Mouse (Mus musculus): ENCODE data around the gene Elmo3. TPM values are rescaled to one million over a fixed set of nuclear protein-coding genes. Genes with fewer than 3 reads are reported as not detected.

Gene Elmo3
- total RNA-seq (2023): 0.68 and 0.98 TPM in 2 replicates

DNA sequence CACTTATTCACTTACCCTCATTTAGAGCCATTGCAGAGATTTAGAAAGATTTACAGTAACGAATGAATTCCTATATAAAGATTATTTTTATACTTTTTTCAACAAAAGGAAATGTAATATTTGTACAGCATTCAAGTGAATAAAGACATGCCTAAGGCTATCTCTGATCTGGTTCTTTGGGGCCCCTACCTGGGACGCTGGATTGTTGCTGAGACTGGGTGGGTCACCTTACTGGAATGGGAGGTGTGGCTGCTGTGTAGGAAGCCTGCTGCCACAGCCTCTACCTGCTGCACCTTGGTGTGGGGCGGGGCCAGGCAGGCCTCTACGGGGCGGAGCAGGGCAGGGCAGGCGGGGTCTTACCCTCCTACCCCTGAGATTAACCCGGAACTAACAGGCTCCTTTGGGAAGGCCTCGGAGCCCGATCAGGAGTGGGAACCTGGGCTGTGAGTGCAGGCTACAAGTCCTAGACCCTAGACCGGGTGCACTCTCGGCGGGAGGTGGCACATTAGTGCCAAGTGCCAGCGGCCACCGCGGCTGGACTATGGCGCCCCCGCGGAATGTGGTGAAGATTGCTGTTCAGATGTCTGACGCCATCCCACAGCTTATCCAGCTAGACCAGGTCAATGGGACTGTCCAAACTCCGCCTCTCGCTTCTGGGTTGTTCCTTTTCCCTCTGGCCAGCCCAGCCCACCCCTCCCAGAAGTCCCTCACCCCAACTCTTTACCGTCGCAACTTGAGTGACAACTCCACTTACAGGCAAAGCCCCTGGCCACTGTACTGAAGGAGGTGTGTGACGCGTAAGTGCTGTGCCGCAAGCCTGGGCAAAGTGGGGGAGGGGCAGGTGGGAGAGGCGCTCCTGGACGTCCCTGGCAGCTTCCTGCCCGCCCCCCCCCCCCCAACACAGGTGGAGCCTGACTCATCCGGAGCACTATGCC is at the start of gene Elmo3:
TSS of gene Elmo3 (plus strand) at position 391 of the 935 bp plus-strand sequence.

GRCm38 (mm10) chr8:105264024-105264982 is 41.1 kb upstream of the Elmo3 start, which contains the start of the genes Tradd and Fbxl8:
Gene Tradd, minus strand, starts transcription at chr8:105264609.
Gene Fbxl8, plus strand, starts transcription at chr8:105264648.

DNA sequence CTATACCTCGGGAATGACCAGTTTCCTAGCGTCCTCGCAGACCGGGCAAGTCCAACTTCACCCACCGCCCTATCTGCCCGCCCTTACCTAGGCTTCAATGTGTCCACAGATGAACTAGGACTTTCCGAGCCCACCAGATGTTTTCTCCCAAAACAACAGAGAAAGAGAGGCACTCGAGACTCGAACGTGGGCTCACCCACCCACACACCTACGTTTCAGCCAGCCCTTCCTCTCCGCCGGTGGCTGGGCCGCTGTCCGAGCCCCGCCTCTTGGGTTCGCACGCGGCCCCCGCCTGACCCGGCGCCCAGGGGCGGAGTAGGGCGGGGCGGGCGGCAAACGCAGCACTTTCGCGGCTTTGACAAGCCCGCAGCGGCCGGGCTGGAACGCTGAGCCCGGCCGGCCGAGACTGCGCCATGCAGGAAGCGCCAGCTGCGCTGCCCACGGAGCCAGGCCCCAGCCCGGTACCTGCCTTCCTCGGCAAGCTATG is 35.9 kb upstream of the Elmo3 start, which contains the start of gene Hsf4:
TSS of gene Hsf4 (plus strand) at position 341 of the 487 bp plus-strand sequence.

DNA sequence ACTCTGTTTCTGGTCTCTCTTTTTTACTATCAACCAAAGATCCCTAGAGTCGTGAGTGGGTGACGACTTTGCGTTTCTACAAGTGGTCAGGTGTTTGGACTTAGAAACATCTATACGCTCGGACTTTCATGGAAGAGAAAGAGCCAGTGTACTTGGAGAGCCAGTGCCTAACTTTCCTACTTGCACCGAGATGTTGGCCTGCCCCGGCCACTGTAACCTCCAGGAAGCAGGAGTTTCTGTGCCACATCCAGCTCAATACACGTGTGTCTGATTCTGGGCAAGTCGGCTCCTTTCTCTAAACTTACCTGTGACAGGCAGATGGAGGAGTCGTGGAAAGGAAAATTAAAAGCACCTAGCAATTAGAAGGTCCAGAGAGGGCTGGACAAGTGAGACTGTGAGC is 29.6 kb upstream of the Elmo3 start, which contains the start of gene Nol3:
TSS of gene Nol3 (plus strand) at position 301 of the 400 bp plus-strand sequence.

GRCm38 (mm10) chr8:105289805-105290460 is 15.5 kb upstream of the Elmo3 start, which contains the start of gene 4931428F04Rik:
Gene 4931428F04Rik, minus strand, starts transcription at chr8:105289864.

GRCm38 (mm10) chr8:105295895-105296573 is 9.4 kb upstream of the Elmo3 start, which contains the start of gene Exoc3l:
Gene Exoc3l, minus strand, starts transcription at chr8:105296101.

DNA sequence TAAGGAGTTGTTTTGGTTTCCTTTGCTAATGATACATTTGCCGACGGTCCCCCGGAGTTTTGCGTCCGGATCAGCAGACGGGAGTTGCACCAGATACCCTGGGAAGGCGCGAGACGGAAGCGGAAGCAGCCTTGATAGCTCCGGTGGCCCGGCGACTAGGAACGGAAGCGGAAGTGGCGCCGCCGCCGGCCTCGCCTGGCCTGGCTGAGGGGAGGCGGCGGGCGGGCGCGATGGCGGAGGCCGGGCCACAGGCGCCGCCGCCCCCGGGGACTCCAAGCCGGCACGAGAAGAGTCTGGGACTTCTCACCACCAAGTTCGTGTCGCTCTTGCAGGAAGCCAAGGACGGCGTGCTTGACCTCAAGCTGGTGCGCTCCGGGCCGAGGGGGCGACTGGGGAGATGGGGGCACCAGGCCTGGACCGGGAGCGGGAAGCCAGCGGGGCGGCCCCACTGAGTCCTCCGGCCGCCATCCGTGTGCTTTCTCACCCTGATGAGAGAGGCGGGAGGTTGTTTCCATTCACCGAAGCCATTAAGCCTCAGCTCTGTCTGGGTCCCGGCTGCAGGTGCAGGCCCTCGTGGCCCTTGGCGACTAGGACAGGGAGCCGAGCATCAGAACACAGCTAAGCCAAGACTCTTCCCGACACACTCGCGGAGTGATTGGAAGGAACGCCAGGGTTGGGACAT is 7.7 kb upstream of the Elmo3 start, which contains the start of gene E2f4:
TSS of gene E2f4 (plus strand) at position 153 of the 682 bp plus-strand sequence.

GRCm38 (mm10) chr8:105326141-105326672 is 20.8 kb downstream of the Elmo3 start, which contains the start of the genes Lrrc29 and Tmem208:
Gene Lrrc29, minus strand, starts transcription at chr8:105326278.
Gene Tmem208, plus strand, starts transcription at chr8:105326354.

GRCm38 (mm10) chr8:105347428-105348221 is 42.2 kb downstream of the Elmo3 start, which contains the start of gene Fhod1:
Gene Fhod1, minus strand, starts transcription at chr8:105347953.

DNA sequence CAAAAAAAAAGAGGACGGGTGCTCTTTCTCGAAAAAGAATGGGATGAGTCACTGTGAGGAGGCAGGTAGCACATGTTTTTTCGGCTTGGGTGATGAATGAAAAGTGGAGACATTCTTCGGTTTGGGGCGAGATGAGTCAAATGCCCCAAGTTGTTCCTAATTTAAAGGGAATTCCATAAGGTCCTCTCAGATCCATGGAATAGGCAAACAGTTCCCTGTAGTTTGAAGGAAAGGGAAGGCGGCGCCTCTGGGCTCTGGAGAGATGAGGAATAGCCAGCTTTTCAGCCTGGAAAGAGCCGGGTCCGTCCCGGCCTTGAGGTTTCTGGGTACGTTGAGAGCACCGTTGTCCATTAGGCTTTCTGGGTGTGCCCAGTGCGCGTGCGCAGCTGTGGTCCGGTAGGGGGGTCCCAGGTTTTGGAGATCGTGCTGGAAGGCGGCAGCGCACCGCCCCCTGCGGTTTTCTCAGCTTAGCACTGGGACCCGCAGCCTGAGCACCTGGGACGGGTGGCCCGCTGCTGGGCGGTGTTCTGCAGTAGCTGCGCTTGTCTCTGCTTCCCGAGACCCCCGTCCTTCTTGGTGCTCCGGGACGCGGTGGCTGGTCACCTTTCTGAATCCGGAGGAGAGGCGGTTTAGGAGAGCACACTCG is 43.2 kb downstream of the Elmo3 start, which contains the start of gene Slc9a5:
TSS of gene Slc9a5 (plus strand) at position 394 of the 646 bp plus-strand sequence.

Other genes with a start within 250 kb of the Elmo3 start
- gene Ces3b, start 221.8 kb upstream of the Elmo3 start, total RNA-seq (2023): not detected in 2 replicates
- gene Ces4a, start 173.8 kb upstream of the Elmo3 start, total RNA-seq (2023): not detected in 2 replicates
- gene Cbfb, start 134.9 kb upstream of the Elmo3 start, total RNA-seq (2023): 62.9 and 82.1 TPM in 2 replicates
- gene D230025D16Rik, start 80.5 kb upstream of the Elmo3 start, total RNA-seq (2023): 39.6 and 54.8 TPM in 2 replicates
- 0.50 and 0.95 TPM in 2 replicates for gene B3gnt9, start 50.4 kb upstream of the Elmo3 start, total RNA-seq (2023)
- 19.4 and 27.8 TPM in 2 replicates for gene Tradd, start 41.0 kb upstream of the Elmo3 start, total RNA-seq (2023)
- gene Fbxl8, start 41.0 kb upstream of the Elmo3 start, total RNA-seq (2023): 3.3 and 4.7 TPM in 2 replicates
- not detected in 2 replicates for gene Hsf4, start 35.8 kb upstream of the Elmo3 start, total RNA-seq (2023)
- gene Nol3, start 29.5 kb upstream of the Elmo3 start, total RNA-seq (2023): not detected in 2 replicates
- 0.63 and 0.95 TPM in 2 replicates for gene 4931428F04Rik, start 15.7 kb upstream of the Elmo3 start, total RNA-seq (2023)
- gene Exoc3l, start 9.5 kb upstream of the Elmo3 start, total RNA-seq (2023): 0.32 and 0.59 TPM in 2 replicates
- 40.5 and 43.1 TPM in 2 replicates for gene E2f4, start 7.9 kb upstream of the Elmo3 start, total RNA-seq (2023)
- gene Lrrc29, start 20.7 kb downstream of the Elmo3 start, total RNA-seq (2023): 6.1 and 7.4 TPM in 2 replicates
- 22.7 and 23.8 TPM in 2 replicates for gene Tmem208, start 20.8 kb downstream of the Elmo3 start, total RNA-seq (2023)
- gene Fhod1, start 42.4 kb downstream of the Elmo3 start, total RNA-seq (2023): 64.1 and 65.5 TPM in 2 replicates
- 1.2 and 2.2 TPM in 2 replicates for gene Slc9a5, start 43.2 kb downstream of the Elmo3 start, total RNA-seq (2023)
- gene Plekhg4, start 67.7 kb downstream of the Elmo3 start, total RNA-seq (2023): 0.73 and 1.3 TPM in 2 replicates
- 0.32 and 1.1 TPM in 2 replicates for gene Kctd19, start 107.9 kb downstream of the Elmo3 start, total RNA-seq (2023)
- gene Lrrc36, start 108.0 kb downstream of the Elmo3 start, total RNA-seq (2023): not detected in 2 replicates
- gene Tppp3, start 165.9 kb downstream of the Elmo3 start, total RNA-seq (2023): 14.4 and 17.1 TPM in 2 replicates
- 1.4 and 2.3 TPM in 2 replicates for gene Zdhhc1, start 191.3 kb downstream of the Elmo3 start, total RNA-seq (2023)
- gene Hsd11b2, start 213.2 kb downstream of the Elmo3 start, total RNA-seq (2023): not detected in 2 replicates

Measured in neutrophil, adult 65 days (primary cell).